Mouse (Mus musculus): ENCODE measurements around the gene Tfr2. TPM values are rescaled to one million over a fixed set of nuclear protein-coding genes. Genes with fewer than 3 reads are reported as not detected.

The Tfr2 gene
- polyA plus RNA-seq, 1 experiment from 2014 or later = 55.1 TPM

DNA sequence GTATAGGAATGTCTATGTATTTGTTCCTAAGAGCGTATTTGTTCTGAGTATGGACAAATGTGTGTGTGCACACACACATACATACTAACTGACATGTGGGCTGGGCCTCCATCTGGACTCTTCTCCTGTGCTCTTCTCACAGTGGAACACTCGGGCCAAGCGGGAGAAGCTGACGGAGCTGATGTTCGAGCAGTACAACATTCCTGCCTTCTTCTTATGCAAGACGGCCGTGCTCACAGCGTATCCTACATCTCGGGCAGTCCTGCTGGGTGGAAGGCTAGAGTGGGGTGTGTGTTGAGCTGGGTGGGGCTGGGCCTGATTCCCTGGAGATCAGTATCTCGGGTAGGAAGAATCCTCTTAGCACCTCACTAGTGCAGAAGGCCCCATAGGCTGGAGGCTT lies 6.7 kb upstream of the Tfr2 start:
- no peak overlapping the region for H3K4me2 ChIP-seq
- no peak overlapping the region for H3K9ac ChIP-seq
- peaks cover 36% of the 10 kb centered on the region for H3K27me3 ChIP-seq
- no peaks in the 10 kb centered on the region for H3K9me3 ChIP-seq (replicated peaks)
- H3K36me3 ChIP-seq (replicated peaks) = no peaks in the 10 kb centered on the region
- no peaks in the 10 kb centered on the region; the same call in 1 of the 2 replicates for H3K4me1 ChIP-seq (replicated peaks)
- H3K27ac ChIP-seq (replicated peaks) = no peak overlapping the region
- 71% methylated on average over 10 of the region's 10 CpGs for WGBS (ENCODE audit: insufficient replicate concordance)
- ATAC-seq (ENCODE audit: insufficient read depth) = no peak
- H3K4me3 ChIP-seq (replicated peaks) = no peak overlapping the region

DNA sequence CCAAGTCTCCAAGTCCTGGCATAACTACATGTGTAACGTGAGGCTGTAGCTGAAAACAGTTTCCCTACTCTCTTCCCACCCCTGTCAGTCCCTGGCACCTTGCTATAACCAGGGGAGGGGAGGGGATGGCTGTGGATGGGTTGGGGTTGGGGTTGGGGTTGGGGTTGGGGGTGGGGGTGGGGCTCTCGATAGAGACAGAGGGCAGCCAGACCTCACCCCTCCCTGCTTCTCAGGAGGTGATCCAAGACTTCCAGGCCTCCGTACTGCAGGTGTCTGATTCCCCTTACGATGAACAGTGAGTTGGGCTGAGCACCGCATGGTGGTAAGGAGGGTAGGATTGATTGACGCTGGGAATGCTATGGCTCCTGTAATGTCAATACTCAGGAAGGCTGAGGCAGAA lies 3.9 kb upstream of the Tfr2 start:
- Histone ChIP-seq H3K4me3 (replicated peaks) (no peak overlapping the region), H3K27ac (replicated peaks) (no peak overlapping the region), H3K27me3 (peaks cover 16% of the 10 kb centered on the region; the same call in 1 of the 2 replicates), H3K4me1 (replicated peaks) (peaks cover 26% of the 10 kb centered on the region), H3K9ac (no peak overlapping the region), H3K4me2 (no peak overlapping the region), H3K36me3 (replicated peaks) (no peaks in the 10 kb centered on the region), H3K9me3 (replicated peaks) (no peaks in the 10 kb centered on the region)
- WGBS (ENCODE audit: insufficient replicate concordance) = 62% methylated on average over 6 of the region's 6 CpGs
- ATAC-seq (ENCODE audit: insufficient read depth) = no peak

DNA sequence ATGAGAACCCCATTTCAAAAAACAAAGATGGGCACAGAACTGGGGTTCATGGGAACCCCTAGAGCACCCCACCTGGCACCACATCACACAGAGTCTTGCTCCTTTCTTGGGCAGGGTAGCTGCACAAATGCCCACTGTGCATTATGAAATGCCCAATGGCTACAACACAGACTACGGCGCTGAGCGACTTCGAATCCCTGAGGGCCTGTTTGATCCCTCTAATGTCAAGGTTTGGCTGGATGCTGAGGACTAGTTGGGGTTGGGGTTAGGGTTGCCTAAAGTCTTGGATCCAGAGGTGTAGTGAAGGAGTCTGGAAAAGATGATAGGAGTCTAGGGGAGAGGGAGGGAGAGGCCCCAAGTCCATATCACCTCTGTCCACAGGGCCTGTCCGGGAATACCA lies 3.2 kb upstream of the Tfr2 start:
- Histone ChIP-seq H3K4me1 (replicated peaks) (peaks cover 33% of the 10 kb centered on the region), H3K9me3 (replicated peaks) (no peaks in the 10 kb centered on the region), H3K27me3 (peaks cover 16% of the 10 kb centered on the region; the same call in 1 of the 2 replicates), H3K27ac (replicated peaks) (no peak overlapping the region), H3K4me2 (no peak overlapping the region), H3K36me3 (replicated peaks) (no peaks in the 10 kb centered on the region), H3K9ac (no peak overlapping the region), H3K4me3 (replicated peaks) (no peak overlapping the region)
- no peak for ATAC-seq (ENCODE audit: insufficient read depth)
- 82% methylated on average over 5 of the region's 5 CpGs for WGBS (ENCODE audit: insufficient replicate concordance)

DNA sequence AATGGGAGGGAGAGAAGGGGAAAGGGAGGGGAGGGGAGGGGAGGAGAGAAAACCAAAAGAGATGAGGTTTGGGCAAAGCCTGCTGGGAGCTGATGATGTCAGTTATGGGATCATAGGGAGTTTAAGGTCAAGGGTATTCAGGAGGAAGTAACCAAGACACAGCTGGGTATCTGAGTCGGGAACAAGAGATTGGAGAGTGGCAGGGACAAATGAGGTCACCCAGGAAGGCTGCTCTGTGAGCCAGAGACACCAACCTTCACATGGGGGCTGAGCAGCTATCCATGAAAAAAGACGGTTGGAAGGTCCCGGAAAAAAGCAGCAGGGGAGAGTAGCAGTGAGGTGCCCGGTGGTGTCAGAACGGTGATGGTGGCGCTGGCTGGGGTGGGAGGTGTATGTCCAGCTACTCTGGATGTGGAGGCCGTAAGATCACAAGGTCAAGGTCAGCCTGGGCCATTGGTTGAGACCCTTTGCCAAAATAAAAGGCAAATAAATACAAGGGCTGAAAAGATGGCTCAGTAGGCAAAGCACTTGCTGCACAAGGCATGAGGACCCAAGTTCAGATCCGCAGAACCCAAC lies 1.3 kb upstream of the Tfr2 start:
- Histone ChIP-seq H3K27me3 (peaks cover 9% of the 10 kb centered on the region; the same call in 1 of the 2 replicates), H3K4me1 (replicated peaks) (peaks cover 49% of the 10 kb centered on the region), H3K27ac (replicated peaks) (no peak overlapping the region), H3K9ac (no peak overlapping the region), H3K4me2 (no peak overlapping the region), H3K4me3 (replicated peaks) (no peak overlapping the region), H3K9me3 (replicated peaks) (no peaks in the 10 kb centered on the region), H3K36me3 (replicated peaks) (peaks cover 9% of the 10 kb centered on the region)
- ATAC-seq (ENCODE audit: insufficient read depth) = no peak
- 77% methylated on average over 8 of the region's 8 CpGs for WGBS (ENCODE audit: insufficient replicate concordance)

DNA sequence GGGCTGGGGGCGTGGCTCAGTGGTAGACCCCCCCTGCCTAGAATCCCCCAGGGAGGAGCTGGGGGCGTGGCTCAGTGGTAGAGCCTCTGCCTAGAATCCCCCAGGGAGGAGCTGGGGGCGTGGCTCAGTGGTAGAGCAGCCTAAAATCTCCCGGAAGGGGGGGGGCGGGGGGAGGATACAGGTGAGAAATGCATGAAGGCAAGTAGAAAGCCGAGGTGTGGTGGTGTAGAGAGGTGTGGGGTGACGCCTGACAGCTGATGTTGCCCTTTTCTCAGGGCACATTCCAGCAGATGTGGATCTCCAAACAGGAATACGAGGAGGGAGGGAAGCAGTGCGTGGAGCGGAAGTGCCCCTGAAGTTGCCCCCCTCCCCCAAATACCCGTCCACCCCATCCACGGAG lies 609 bp upstream of the Tfr2 start:
- Histone ChIP-seq H3K4me3 (replicated peaks) (peak overlapping the region; percentile 69), H3K9me3 (replicated peaks) (no peaks in the 10 kb centered on the region), H3K36me3 (replicated peaks) (peaks cover 15% of the 10 kb centered on the region), H3K27me3 (peaks cover 9% of the 10 kb centered on the region; the same call in 1 of the 2 replicates), H3K9ac (0 out of 2 replicates have a peak overlapping the region, but pooled peaks have one; percentile 17), H3K4me1 (replicated peaks) (peaks cover 51% of the 10 kb centered on the region), H3K27ac (replicated peaks) (peak overlapping the region; percentile 88), H3K4me2 (peak overlapping the region; percentile 89)
- no peak for ATAC-seq (ENCODE audit: insufficient read depth)
- WGBS (ENCODE audit: insufficient replicate concordance) = 58% methylated on average over 12 of the region's 12 CpGs

DNA sequence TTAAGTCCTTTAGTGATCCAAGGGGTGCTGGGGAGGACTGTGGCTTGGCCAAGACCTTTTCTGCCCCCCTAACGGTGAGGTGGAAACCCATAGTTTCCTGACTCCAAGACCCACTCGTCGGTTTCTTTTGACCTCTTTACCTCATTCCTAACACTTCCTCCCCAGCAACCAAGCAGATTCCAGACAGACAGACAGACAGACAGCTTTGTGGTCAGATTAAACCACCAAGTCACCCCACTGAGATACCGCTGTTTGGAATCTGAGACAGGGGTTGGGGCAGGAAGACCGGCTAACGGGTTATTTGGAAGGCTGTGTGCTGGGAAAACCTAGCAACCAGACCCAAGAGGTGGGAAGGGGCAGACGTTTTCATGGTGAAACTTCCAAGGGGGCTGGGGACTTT lies 541 bp downstream of the Tfr2 start:
- ATAC-seq (ENCODE audit: insufficient read depth) = no peak
- WGBS (ENCODE audit: insufficient replicate concordance) = 1% methylated on average over 7 of the region's 7 CpGs
- Histone ChIP-seq H3K9ac (peak overlapping the region; percentile 70), H3K9me3 (replicated peaks) (no peaks in the 10 kb centered on the region), H3K4me2 (peak overlapping the region; percentile 89), H3K4me3 (replicated peaks) (peak overlapping the region; percentile 69), H3K27me3 (peaks cover 9% of the 10 kb centered on the region; the same call in 1 of the 2 replicates), H3K4me1 (replicated peaks) (peaks cover 61% of the 10 kb centered on the region), H3K36me3 (replicated peaks) (peaks cover 27% of the 10 kb centered on the region), H3K27ac (replicated peaks) (peak overlapping the region; percentile 88)

DNA sequence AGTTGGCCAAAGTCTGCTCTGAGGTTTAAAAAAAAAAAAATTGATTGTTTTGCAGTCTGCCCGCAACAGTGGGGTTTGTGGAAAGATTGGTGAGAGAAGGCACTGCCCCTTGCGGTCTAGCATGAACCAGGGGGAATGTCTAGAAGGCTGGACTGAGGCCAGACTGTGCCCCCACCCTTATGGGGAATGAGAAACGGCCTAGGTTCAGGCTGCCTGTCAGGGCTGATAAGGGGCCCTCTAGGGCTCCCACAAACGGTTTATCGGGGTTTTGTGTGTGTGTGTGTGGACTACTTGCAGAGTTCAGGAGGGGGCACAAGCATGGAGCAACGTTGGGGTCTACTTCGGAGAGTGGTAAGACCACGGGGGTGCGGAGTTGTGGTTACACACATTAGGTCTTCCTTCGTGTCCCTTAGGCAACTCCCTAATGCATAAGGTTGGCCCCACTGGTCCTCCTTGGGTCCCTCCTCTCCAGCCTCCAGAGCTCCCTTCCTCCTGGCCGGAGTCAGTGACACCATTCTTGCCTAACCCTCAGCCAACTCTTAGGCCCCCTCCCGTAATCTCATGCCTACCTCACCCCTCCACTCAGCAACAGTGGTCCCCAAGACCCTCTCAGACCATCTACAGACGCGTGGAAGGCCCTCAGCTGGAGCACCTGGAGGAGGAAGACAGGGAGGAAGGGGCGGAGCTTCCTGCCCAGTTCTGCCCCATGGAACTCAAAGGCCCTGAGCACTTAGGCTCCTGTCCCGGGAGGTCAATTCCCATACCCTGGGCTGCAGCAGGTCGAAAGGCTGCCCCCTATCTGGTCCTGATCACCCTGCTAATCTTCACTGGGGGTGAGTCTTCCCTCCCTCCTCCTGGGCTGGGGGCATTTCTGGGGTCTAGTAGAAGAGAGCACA lies 1.3 kb downstream of the Tfr2 start:
- Histone ChIP-seq H3K4me2 (peak overlapping the region; percentile 89), H3K9me3 (replicated peaks) (no peaks in the 10 kb centered on the region), H3K9ac (peak overlapping the region; percentile 70), H3K4me1 (replicated peaks) (peaks cover 61% of the 10 kb centered on the region), H3K36me3 (replicated peaks) (peaks cover 28% of the 10 kb centered on the region), H3K27me3 (peaks cover 9% of the 10 kb centered on the region; the same call in 1 of the 2 replicates), H3K4me3 (replicated peaks) (peak overlapping the region; percentile 69), H3K27ac (replicated peaks) (peak overlapping the region; percentile 88)
- ATAC-seq (ENCODE audit: insufficient read depth) = peak; percentile 93
- WGBS (ENCODE audit: insufficient replicate concordance) = 7% methylated on average over 17 of the region's 17 CpGs

DNA sequence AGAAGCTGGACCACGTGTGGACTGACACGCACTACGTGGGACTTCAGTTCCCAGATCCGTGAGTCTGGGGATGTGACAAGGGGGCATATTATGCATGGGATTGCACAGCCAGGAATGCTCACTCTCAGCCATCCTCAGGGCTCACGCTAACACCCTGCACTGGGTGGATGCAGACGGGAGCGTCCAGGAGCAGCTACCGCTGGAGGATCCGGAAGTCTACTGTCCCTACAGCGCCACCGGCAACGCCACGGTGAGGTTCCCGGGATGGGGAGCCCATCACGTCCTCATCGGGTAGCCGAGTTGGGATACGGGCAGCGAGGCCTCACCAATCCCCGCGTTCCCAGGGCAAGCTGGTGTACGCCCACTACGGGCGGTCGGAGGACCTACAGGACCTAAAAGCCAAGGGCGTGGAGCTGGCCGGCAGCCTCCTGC lies 4.8 kb downstream of the Tfr2 start:
- ATAC-seq (ENCODE audit: insufficient read depth) = no peak
- H3K9me3 ChIP-seq (replicated peaks) = no peaks in the 10 kb centered on the region
- no peak overlapping the region; the same call in 1 of the 2 replicates for H3K4me2 ChIP-seq
- H3K27me3 ChIP-seq = no peaks in the 10 kb centered on the region
- H3K9ac ChIP-seq = 0 out of 2 replicates have a peak overlapping the region, but pooled peaks have one; percentile 29
- peaks cover 49% of the 10 kb centered on the region for H3K4me1 ChIP-seq (replicated peaks)
- WGBS (ENCODE audit: insufficient replicate concordance) = 55% methylated on average over 27 of the region's 27 CpGs
- H3K36me3 ChIP-seq (replicated peaks) = peaks cover 58% of the 10 kb centered on the region
- H3K4me3 ChIP-seq (replicated peaks) = no peak overlapping the region
- H3K27ac ChIP-seq (replicated peaks) = no peak overlapping the region

DNA sequence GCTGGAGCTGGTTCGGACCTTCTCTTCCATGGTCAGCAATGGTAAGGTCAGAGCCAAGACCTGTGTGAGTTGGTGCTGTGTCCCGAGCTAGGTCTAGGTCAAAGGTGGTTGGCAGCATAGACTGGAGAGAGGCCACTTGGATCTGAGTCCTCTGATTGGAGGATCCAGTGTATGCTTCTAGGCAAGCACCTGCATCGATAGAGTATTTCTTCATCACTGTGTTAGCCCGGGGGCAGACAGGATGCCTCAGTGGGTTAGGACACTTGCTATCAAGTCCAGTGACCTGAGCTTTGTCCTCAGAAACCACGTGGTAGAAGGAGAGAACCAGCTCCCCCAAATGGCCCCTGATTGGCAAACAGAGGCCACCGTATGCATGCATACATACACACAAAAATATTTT lies 10.6 kb downstream of the Tfr2 start:
- H3K9ac ChIP-seq = no peak overlapping the region
- H3K4me3 ChIP-seq (replicated peaks) = no peak overlapping the region
- H3K27ac ChIP-seq (replicated peaks) = no peak overlapping the region
- H3K4me1 ChIP-seq (replicated peaks) = peaks cover 27% of the 10 kb centered on the region
- no peaks in the 10 kb centered on the region; the same call in 1 of the 2 replicates for H3K27me3 ChIP-seq
- H3K4me2 ChIP-seq = no peak overlapping the region
- H3K9me3 ChIP-seq (replicated peaks) = no peaks in the 10 kb centered on the region
- 43% methylated on average over 6 of the region's 6 CpGs for WGBS (ENCODE audit: insufficient replicate concordance)
- H3K36me3 ChIP-seq (replicated peaks) = peaks cover 70% of the 10 kb centered on the region
- peak; percentile 45; the same call in 1 of the 2 replicates for ATAC-seq (ENCODE audit: insufficient read depth)

DNA sequence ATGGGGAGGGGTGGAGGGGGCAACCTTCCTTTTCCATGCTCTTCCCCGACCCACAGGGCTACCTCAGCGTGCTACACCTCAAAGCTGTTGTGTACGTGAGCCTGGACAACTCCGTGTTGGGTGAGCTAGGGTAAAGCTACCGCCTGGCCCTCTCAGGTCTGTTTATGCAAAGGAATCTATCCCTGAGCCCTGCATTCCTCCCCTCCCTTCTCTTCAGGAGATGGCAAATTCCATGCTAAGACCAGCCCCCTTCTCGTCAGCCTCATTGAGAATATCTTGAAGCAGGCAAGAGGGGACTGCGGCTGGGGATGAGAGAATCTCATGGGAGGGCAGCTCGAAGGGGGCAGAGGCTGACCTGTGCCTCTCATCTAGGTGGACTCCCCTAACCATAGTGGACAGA lies 13.1 kb downstream of the Tfr2 start:
- peaks cover 73% of the 10 kb centered on the region for H3K36me3 ChIP-seq (replicated peaks)
- no peak overlapping the region for H3K9ac ChIP-seq
- H3K27ac ChIP-seq (replicated peaks) = no peak overlapping the region
- WGBS (ENCODE audit: insufficient replicate concordance) = 67% methylated on average over 8 of the region's 8 CpGs
- no peaks in the 10 kb centered on the region; the same call in 1 of the 2 replicates for H3K9me3 ChIP-seq (replicated peaks)
- no peak overlapping the region for H3K4me2 ChIP-seq
- no peaks in the 10 kb centered on the region; the same call in 1 of the 2 replicates for H3K27me3 ChIP-seq
- no peak overlapping the region for H3K4me3 ChIP-seq (replicated peaks)
- H3K4me1 ChIP-seq (replicated peaks) = peaks cover 27% of the 10 kb centered on the region
- no peak for ATAC-seq (ENCODE audit: insufficient read depth)

DNA sequence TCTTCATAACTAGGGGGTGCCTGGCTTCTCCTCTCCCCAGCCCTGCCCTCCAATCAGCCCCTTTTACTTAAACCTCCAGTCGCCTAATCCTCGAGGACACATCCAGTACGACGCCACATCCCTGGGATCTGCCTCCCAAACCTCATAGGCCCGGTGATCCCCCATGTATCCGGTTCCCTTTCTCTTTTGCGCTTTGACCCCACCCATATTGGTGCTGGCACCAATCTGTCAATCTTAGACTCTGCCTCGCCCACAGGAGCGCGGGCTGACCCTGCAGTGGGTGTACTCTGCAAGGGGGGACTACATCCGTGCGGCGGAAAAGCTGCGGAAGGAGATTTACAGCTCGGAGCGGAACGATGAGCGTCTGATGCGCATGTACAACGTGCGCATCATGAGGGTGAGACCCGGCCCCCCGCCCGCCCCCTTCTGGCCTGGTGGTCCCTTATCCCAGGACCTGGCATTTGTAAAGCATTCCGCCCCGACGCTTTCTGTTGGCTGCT lies 14.1 kb downstream of the Tfr2 start:
- peaks cover 27% of the 10 kb centered on the region for H3K4me1 ChIP-seq (replicated peaks)
- H3K36me3 ChIP-seq (replicated peaks) = peaks cover 64% of the 10 kb centered on the region
- H3K27me3 ChIP-seq = no peaks in the 10 kb centered on the region; the same call in 1 of the 2 replicates
- H3K9me3 ChIP-seq (replicated peaks) = no peaks in the 10 kb centered on the region; the same call in 1 of the 2 replicates
- no peak overlapping the region for H3K9ac ChIP-seq
- ATAC-seq (ENCODE audit: insufficient read depth) = no peak
- H3K4me2 ChIP-seq = peak overlapping the region; percentile 38
- 45% methylated on average over 27 of the region's 27 CpGs for WGBS (ENCODE audit: insufficient replicate concordance)
- H3K4me3 ChIP-seq (replicated peaks) = peak overlapping the region; percentile 14
- no peak overlapping the region for H3K27ac ChIP-seq (replicated peaks)

All from liver, embryonic 15.5 days (tissue).